Mouse (Mus musculus): ENCODE results near the gene Rbfox1.

GRCm38 (mm10) chr16:6986031-6986430 lies 1100.9 kb downstream of the Rbfox1 start:
- TF ChIP-seq CTCF (IDR thresholded peaks at IDR 0.05; ENCODE audit: low read depth, low read length) (no peak), POLR2AphosphoS5 (IDR thresholded peaks at IDR 0.05; ENCODE audit: insufficient replicate concordance, low read depth, low read length) (no peak), GATA1 (IDR thresholded peaks at IDR 0.05; ENCODE audit: borderline replicate concordance, low read length) (no peak)
